ENCODE assay signal across 24 mouse cellular contexts in the genomic region with DNA sequence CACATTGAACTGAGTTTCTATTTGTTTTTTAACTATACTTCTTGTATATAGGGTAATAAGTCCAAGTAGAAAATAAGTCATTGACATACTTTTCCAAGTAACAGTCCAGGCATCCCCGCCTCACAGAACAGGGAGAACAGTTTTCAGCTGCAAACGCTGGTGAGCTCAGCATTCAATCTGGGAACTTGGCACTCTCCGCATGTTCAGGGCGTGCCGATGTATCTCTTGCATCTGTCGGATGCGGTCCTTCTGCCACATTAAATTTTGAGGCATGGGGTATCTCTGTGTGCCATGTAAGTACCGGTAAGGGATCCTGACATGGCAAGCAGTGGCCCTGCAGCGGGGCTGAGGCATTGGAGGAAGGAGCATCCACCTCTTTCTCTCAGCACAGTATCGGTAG. TPM values are rescaled to one million over a fixed set of nuclear protein-coding genes. Genes with fewer than 3 reads are reported as not detected.
DNase-seq lines count a peak whose midpoint lies in the region; ATAC-seq and TF ChIP-seq lines count a peak whose summit lies in the region.
"Had no signal": no experiment of that assay in that cellular context is flagged by ENCODE, and none has a peak within 500 bp of the region (broad histone marks: within the 10 kb centered on the region; RNA-seq: fewer than 3 reads in every experiment).

No protein-coding gene starts in this region.

- H3K36me3 ChIP-seq in forebrain, embryonic 14.5 days (ENCODE audit: control insufficient read depth, insufficient read depth, low read length), result peaks cover 41% of the 10 kb centered on the region
- H3K36me3 ChIP-seq in forebrain, postnatal 0 days (ENCODE audit: insufficient read depth), result peaks cover 27% of the 10 kb centered on the region
- H3K36me3 ChIP-seq in lung, postnatal 0 days (ENCODE audit: insufficient read depth, low read length), result peaks cover 8% of the 10 kb centered on the region; the same call in 1 of the 2 replicates

- no peak overlapping the region for H3K9ac ChIP-seq in forebrain, embryonic 14.5 days (ENCODE audit: low read length)
- H3K9ac ChIP-seq in forebrain, postnatal 0 days, result no peak overlapping the region
- H3K9ac ChIP-seq in lung, postnatal 0 days (replicated peaks; ENCODE audit: low read depth), result no peak overlapping the region
- H3K9ac ChIP-seq: embryonic facial prominence, embryonic 12.5 days; forebrain, embryonic 13.5 days; heart, embryonic 13.5 days; hindbrain, embryonic 14.5 days; intestine, embryonic 15.5 days; limb, embryonic 12.5 days; liver, embryonic 12.5 days; lung, embryonic 14.5 days had no signal

- TF ChIP-seq CTCF in forebrain, postnatal 0 days (IDR thresholded peaks at IDR 0.05; ENCODE audit: low read depth), result no peak
- no peak for TF ChIP-seq CTCF in left cerebral cortex, adult 2 months (IDR thresholded peaks at IDR 0.05)
- TF ChIP-seq CTCF in lung, postnatal 0 days (IDR thresholded peaks at IDR 0.05), result no peak

- intact Hi-C loops in left cerebral cortex, postnatal 14 days (cut with DNase I), result no loop called here
- intact Hi-C loops in left cerebral cortex, adult 2 months (cut with DNase I), result no loop called here
- intact Hi-C loops in left cerebral cortex, postnatal 4 days (cut with DNase I), result no loop called here

- no peak overlapping the region for H3K27ac ChIP-seq in forebrain, embryonic 14.5 days (ENCODE audit: low read depth, low read length)
- H3K27ac ChIP-seq in forebrain, postnatal 0 days (ENCODE audit: low read depth, low read length), result no peak overlapping the region
- H3K27ac ChIP-seq in left cerebral cortex, adult 2 months, result no peak overlapping the region
- H3K27ac ChIP-seq in lung, postnatal 0 days (ENCODE audit: low read length), result no peak overlapping the region
- H3K27ac ChIP-seq: embryonic facial prominence, embryonic 12.5 days; forebrain, embryonic 13.5 days; heart, embryonic 13.5 days; hindbrain, embryonic 14.5 days; intestine, embryonic 15.5 days; limb, embryonic 12.5 days; liver, embryonic 12.5 days; macrophage; midbrain, embryonic 10.5 days had no signal

- no peaks in the 10 kb centered on the region for H3K9me3 ChIP-seq in forebrain, embryonic 14.5 days (replicated peaks; ENCODE audit: control insufficient read depth, low read length)
- no peaks in the 10 kb centered on the region for H3K9me3 ChIP-seq in forebrain, postnatal 0 days (ENCODE audit: low read length)
- H3K9me3 ChIP-seq in lung, postnatal 0 days (ENCODE audit: low read length), result no peaks in the 10 kb centered on the region
- H3K9me3 ChIP-seq: embryonic facial prominence, embryonic 12.5 days; forebrain, embryonic 13.5 days; heart, embryonic 13.5 days; intestine, embryonic 15.5 days; limb, embryonic 12.5 days; liver, embryonic 12.5 days; midbrain, embryonic 10.5 days had no signal

- H3K27me3 ChIP-seq in forebrain, embryonic 14.5 days (replicated peaks; ENCODE audit: control insufficient read depth, insufficient read depth, low read length), result no peaks in the 10 kb centered on the region
- H3K27me3 ChIP-seq in forebrain, postnatal 0 days (ENCODE audit: insufficient read depth, low read length), result no peaks in the 10 kb centered on the region
- H3K27me3 ChIP-seq in lung, postnatal 0 days (replicated peaks; ENCODE audit: insufficient read depth, low read length), result no peaks in the 10 kb centered on the region
- H3K27me3 ChIP-seq: embryonic facial prominence, embryonic 12.5 days; forebrain, embryonic 13.5 days; heart, embryonic 13.5 days; intestine, embryonic 15.5 days; limb, embryonic 12.5 days; liver, embryonic 12.5 days had no signal

- H3K4me1 ChIP-seq in forebrain, embryonic 14.5 days (ENCODE audit: control insufficient read depth, insufficient read depth, low read length), result no peaks in the 10 kb centered on the region
- no peaks in the 10 kb centered on the region for H3K4me1 ChIP-seq in forebrain, postnatal 0 days (ENCODE audit: insufficient read depth)
- H3K4me1 ChIP-seq in lung, postnatal 0 days (ENCODE audit: insufficient read depth, low read depth, low read length), result no peaks in the 10 kb centered on the region
- H3K4me1 ChIP-seq: embryonic facial prominence, embryonic 12.5 days; forebrain, embryonic 13.5 days; intestine, embryonic 15.5 days; limb, embryonic 12.5 days; midbrain, embryonic 10.5 days had no signal

- no peak for ATAC-seq in forebrain, embryonic 14.5 days
- ATAC-seq in forebrain, postnatal 0 days, result no peak
- no peak for ATAC-seq in lung, postnatal 0 days
- ATAC-seq: forebrain, embryonic 13.5 days; intestine, embryonic 15.5 days; liver, embryonic 12.5 days had no signal

- 88% methylated on average over 10 of the region's 10 CpGs for WGBS in forebrain, embryonic 14.5 days
- 77% methylated on average over 10 of the region's 10 CpGs for whole genome bisulfite sequencing in forebrain, postnatal 0 days
- WGBS in lung, postnatal 0 days, result 88% methylated on average over 10 of the region's 10 CpGs

- H3K4me2 ChIP-seq in forebrain, embryonic 14.5 days (ENCODE audit: low read length), result no peak overlapping the region
- no peak overlapping the region for H3K4me2 ChIP-seq in forebrain, postnatal 0 days (ENCODE audit: low read depth)
- no peak overlapping the region for H3K4me2 ChIP-seq in lung, postnatal 0 days (replicated peaks; ENCODE audit: low read depth, low read length)
- H3K4me2 ChIP-seq: embryonic facial prominence, embryonic 12.5 days; forebrain, embryonic 13.5 days; heart, embryonic 13.5 days; hindbrain, embryonic 14.5 days; intestine, embryonic 15.5 days; limb, embryonic 12.5 days; liver, embryonic 12.5 days; lung, embryonic 14.5 days had no signal

- no peak overlapping the region for H3K4me3 ChIP-seq in forebrain, embryonic 14.5 days (ENCODE audit: low read depth, low read length)
- H3K4me3 ChIP-seq in forebrain, postnatal 0 days (ENCODE audit: low read depth, low read length), result no peak overlapping the region
- H3K4me3 ChIP-seq in left cerebral cortex, adult 2 months, result no peak overlapping the region
- H3K4me3 ChIP-seq in lung, postnatal 0 days (ENCODE audit: low read depth, low read length), result no peak overlapping the region
- H3K4me3 ChIP-seq: embryonic facial prominence, embryonic 12.5 days; erythroblast, embryonic 14.5 days; forebrain, embryonic 13.5 days; heart, embryonic 13.5 days; intestine, embryonic 15.5 days; limb, embryonic 12.5 days; liver, embryonic 12.5 days; midbrain, embryonic 10.5 days had no signal

- peak; percentile 7 for DNase-seq in forebrain, embryonic 14.5 days (ENCODE audit: low spot score)
- DNase-seq in forebrain, postnatal 0 days, result no peak
- DNase-seq in left cerebral cortex, postnatal 14 days (ENCODE audit: low spot score in 2 of 2), result peak; percentile 33 to 35
- no peak for DNase-seq in left cerebral cortex, adult 2 months (ENCODE audit: extremely low spot score in 1 of 2, low spot score in 2 of 2)
- peak; percentile 68 for DNase-seq in layer of hippocampus, adult 9-11 months
- peak; percentile 29 for DNase-seq in left cerebral cortex, postnatal 4 days
- no peak for DNase-seq in lung, adult 18-20 months
- no peak for DNase-seq in lung, postnatal 0 days (ENCODE audit: low spot score)
- DNase-seq: heart, adult 18-20 months; heart, postnatal 36 days; kidney, postnatal 36 days; lung, embryonic 14.5 days; thymus, postnatal 4 days had no signal

- no peak for TF ChIP-seq EP300 in lung, postnatal 0 days (IDR thresholded peaks at IDR 0.05)

RNA-seq across cellular contexts. Expression of gene Klhl11, which starts 9.8 kb away (rescaled TPM):
- polyA plus RNA-seq in forebrain, embryonic 14.5 days (2014; fragmentation: Nextera tagmentation; extraction: Ambion mirVana), result 15.2 and 19.8 TPM in 2 replicates
- total RNA-seq in forebrain, postnatal 0 days (2014; rRNA removed), result 60.1 and 73.9 TPM in 2 replicates
- 7.8 and 9.6 TPM in 2 replicates for polyA plus RNA-seq in forebrain, postnatal 0 days (2015; fragmentation: Nextera tagmentation; extraction: Ambion mirVana)
- 10 to 100 TPM; 81.8 to 82.1 TPM for total RNA-seq in left cerebral cortex, postnatal 14 days (2021)
- total RNA-seq in left cerebral cortex, adult 2 months (2021), result 100 to 1,000 TPM in 1 of 2 experiments, 10 to 100 TPM in 1; 98.9 to 109 TPM
- 10 to 100 TPM; 50.7 to 54.1 TPM for total RNA-seq in left cerebral cortex, postnatal 4 days (2021)
- 3.6 and 4.1 TPM in 2 replicates for polyA plus RNA-seq in lung, postnatal 0 days (2015; fragmentation: Nextera tagmentation; extraction: Ambion mirVana)

RNA-seq across cellular contexts. Expression of gene Klhl10, which starts 21.0 kb away (rescaled TPM):
- 0.59 and 0.71 TPM in 2 replicates for polyA plus RNA-seq in forebrain, embryonic 14.5 days (2014; fragmentation: Nextera tagmentation; extraction: Ambion mirVana)
- 0.29 and 0.46 TPM in 2 replicates for total RNA-seq in forebrain, postnatal 0 days (2014; rRNA removed)
- 0.53 and 0.65 TPM in 2 replicates for polyA plus RNA-seq in forebrain, postnatal 0 days (2015; fragmentation: Nextera tagmentation; extraction: Ambion mirVana)
- 1 to 10 TPM; 1.4 to 2.2 TPM for total RNA-seq in left cerebral cortex, postnatal 14 days (2021)
- total RNA-seq in left cerebral cortex, adult 2 months (2021), result 1 to 10 TPM in 1 of 2 experiments, under 1 TPM in 1; 0.61 to 1.4 TPM
- total RNA-seq in left cerebral cortex, postnatal 4 days (2021), result 1 to 10 TPM; 1.9 to 3.1 TPM
- polyA plus RNA-seq in lung, postnatal 0 days (2015; fragmentation: Nextera tagmentation; extraction: Ambion mirVana), result 0.38 and 0.43 TPM in 2 replicates
- polyA plus RNA-seq: erythroblast, embryonic 14.5 days had no signal

RNA-seq across cellular contexts. Expression of gene Nt5c3b, which starts 21.1 kb away (rescaled TPM):
- 99.6 and 109 TPM in 2 replicates for polyA plus RNA-seq in forebrain, embryonic 14.5 days (2014; fragmentation: Nextera tagmentation; extraction: Ambion mirVana)
- total RNA-seq in forebrain, postnatal 0 days (2014; rRNA removed), result 63.0 and 80.5 TPM in 2 replicates
- 113 and 118 TPM in 2 replicates for polyA plus RNA-seq in forebrain, postnatal 0 days (2015; fragmentation: Nextera tagmentation; extraction: Ambion mirVana)
- total RNA-seq in left cerebral cortex, postnatal 14 days (2021), result 10 to 100 TPM; 62.9 to 63.1 TPM
- 10 to 100 TPM; 48.4 to 64.1 TPM for total RNA-seq in left cerebral cortex, adult 2 months (2021)
- 10 to 100 TPM; 85.5 to 91.9 TPM for total RNA-seq in left cerebral cortex, postnatal 4 days (2021)
- polyA plus RNA-seq in lung, postnatal 0 days (2015; fragmentation: Nextera tagmentation; extraction: Ambion mirVana), result 56.3 and 57.6 TPM in 2 replicates

RNA-seq across cellular contexts. Expression of gene Fkbp10, which starts 47.2 kb away (rescaled TPM):
- polyA plus RNA-seq in forebrain, embryonic 14.5 days (2014; fragmentation: Nextera tagmentation; extraction: Ambion mirVana), result 16.1 and 20.8 TPM in 2 replicates
- total RNA-seq in forebrain, postnatal 0 days (2014; rRNA removed), result 18.1 and 34.6 TPM in 2 replicates
- 23.3 and 23.4 TPM in 2 replicates for polyA plus RNA-seq in forebrain, postnatal 0 days (2015; fragmentation: Nextera tagmentation; extraction: Ambion mirVana)
- 10 to 100 TPM; 10.0 to 12.2 TPM for total RNA-seq in left cerebral cortex, postnatal 14 days (2021)
- total RNA-seq in left cerebral cortex, adult 2 months (2021), result 1 to 10 TPM; 3.6 to 4.8 TPM
- 10 to 100 TPM; 13.7 to 15.0 TPM for total RNA-seq in left cerebral cortex, postnatal 4 days (2021)
- polyA plus RNA-seq in lung, postnatal 0 days (2015; fragmentation: Nextera tagmentation; extraction: Ambion mirVana), result 75.6 and 86.5 TPM in 2 replicates
- total RNA-seq: neutrophil, adult 5-6 weeks had no signal
- polyA plus RNA-seq: macrophage had no signal

RNA-seq across cellular contexts. Expression of gene P3h4, which starts 48.1 kb away (rescaled TPM):
- 14.5 and 16.3 TPM in 2 replicates for polyA plus RNA-seq in forebrain, embryonic 14.5 days (2014; fragmentation: Nextera tagmentation; extraction: Ambion mirVana)
- total RNA-seq in forebrain, postnatal 0 days (2014; rRNA removed), result 16.8 and 27.1 TPM in 2 replicates
- 17.9 and 19.8 TPM in 2 replicates for polyA plus RNA-seq in forebrain, postnatal 0 days (2015; fragmentation: Nextera tagmentation; extraction: Ambion mirVana)
- 1 to 10 TPM; 5.7 to 5.8 TPM for total RNA-seq in left cerebral cortex, postnatal 14 days (2021)
- total RNA-seq in left cerebral cortex, adult 2 months (2021), result 1 to 10 TPM; 7.6 to 9.4 TPM
- 1 to 10 TPM; 8.1 to 9.9 TPM for total RNA-seq in left cerebral cortex, postnatal 4 days (2021)
- polyA plus RNA-seq in lung, postnatal 0 days (2015; fragmentation: Nextera tagmentation; extraction: Ambion mirVana), result 44.9 and 47.1 TPM in 2 replicates
- total RNA-seq: neutrophil, adult 5-6 weeks had no signal
- polyA plus RNA-seq: erythroblast, embryonic 14.5 days had no signal

Comparison
In these comparisons a context has a peak if more than half of its experiments do, and no peak if none do; other contexts are left out.
1. DNase-seq: peak in forebrain, embryonic 14.5 days (single experiment), left cerebral cortex, postnatal 14 days (2 of 2), layer of hippocampus, adult 9-11 months (single experiment) and left cerebral cortex, postnatal 4 days (single experiment); none in forebrain, postnatal 0 days (single experiment), left cerebral cortex, adult 2 months (0 of 2), lung, adult 18-20 months (0 of 2) and lung, postnatal 0 days (single experiment).